Mouse (Mus musculus): ENCODE measurements around the gene Otub2.

Otub2 gene

DNA sequence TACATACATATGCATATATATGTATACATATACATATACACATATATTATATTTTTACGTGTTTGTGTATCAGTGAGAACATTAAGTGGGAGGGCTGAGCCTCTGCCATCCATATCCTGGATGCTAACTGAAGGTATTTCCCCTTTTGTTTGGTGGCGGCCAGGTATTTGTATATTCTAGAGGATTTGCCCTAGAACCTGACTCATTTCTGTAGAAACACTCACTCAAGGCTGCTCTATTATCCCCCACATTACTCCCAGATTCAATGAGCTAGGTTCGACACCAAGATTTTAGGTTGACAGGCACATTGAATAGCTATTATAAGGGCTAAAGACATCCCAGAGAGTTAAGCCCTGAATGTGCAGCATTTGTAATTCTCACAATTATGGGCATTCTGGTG lies 56.6 kb downstream of the Otub2 start:
- no peak for DNase-seq

DNA sequence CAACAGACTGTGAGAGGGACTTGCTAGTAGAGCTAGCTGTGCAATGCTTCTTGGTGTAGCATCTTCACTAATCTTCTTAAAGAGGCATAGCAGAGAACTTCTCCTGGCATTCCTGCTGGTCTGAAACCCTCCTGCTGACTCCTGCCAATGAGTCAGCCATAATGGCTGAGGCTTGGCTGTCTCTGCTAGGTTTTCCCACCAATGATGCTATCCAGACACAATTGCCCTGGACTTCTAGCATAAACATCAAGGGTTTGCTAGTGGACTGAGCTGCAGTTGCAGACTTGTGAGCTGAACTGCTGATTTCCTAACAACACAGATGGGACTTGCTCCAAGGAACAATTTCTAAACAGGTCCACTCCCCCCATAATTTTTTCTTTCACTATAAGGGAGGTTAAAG lies 64.9 kb downstream of the Otub2 start:
- DNase-seq = no peak
